Mouse (Mus musculus): ENCODE measurements around the gene Smr3a. TPM values are rescaled to one million over a fixed set of nuclear protein-coding genes. Genes with fewer than 3 reads are reported as not detected.

The Smr3a gene
- total RNA-seq (2014; rRNA removed) = not detected in 2 replicates
- 0.50 TPM in 1 of 2 replicates, not detected in the other for polyA plus RNA-seq (2015; fragmentation: Nextera tagmentation; extraction: Ambion mirVana)

GRCm38 (mm10) chr5:88002249-88002648 lies at the start of gene Smr3a:
Smr3a (plus strand) TSS chr5:88002549.
- H3K9me3 ChIP-seq (ENCODE audit: low read length) = no peaks in the 10 kb centered on the region
- TF ChIP-seq CTCF (IDR thresholded peaks at IDR 0.05; ENCODE audit: low read depth) = no peak
- H3K9ac ChIP-seq (replicated peaks; ENCODE audit: low read length) = no peak within 1 kb of the TSS
- DNase-seq (ENCODE audit: low spot score) (no peak), ATAC-seq (no peak)
- H3K4me3 ChIP-seq (ENCODE audit: low read length) = no peak within 1 kb of the TSS
- H3K4me1 ChIP-seq (ENCODE audit: insufficient read depth, low read length) = no peaks in the 10 kb centered on the region
- no peak within 1 kb of the TSS for H3K27ac ChIP-seq
- no peaks in the 10 kb centered on the region for H3K36me3 ChIP-seq (ENCODE audit: insufficient read depth, low read length)
- WGBS = 89% methylated on average over 3 of the region's 3 CpGs
- no peak within 1 kb of the TSS for H3K4me2 ChIP-seq (ENCODE audit: low read depth, low read length)
- H3K27me3 ChIP-seq (ENCODE audit: insufficient read depth, low read length) = no peaks in the 10 kb centered on the region

GRCm38 (mm10) chr5:87969201-87969600 lies 33.1 kb upstream of the Smr3a start, which contains the start of the genes 2310003L06Rik and Gm28434:
2310003L06Rik (plus strand) TSS chr5:87969459.
Gm28434 (plus strand) TSS chr5:87969517.
- no peak within 1 kb of the TSS for H3K4me3 ChIP-seq (ENCODE audit: low read length)
- no peaks in the 10 kb centered on the region for H3K27me3 ChIP-seq (ENCODE audit: insufficient read depth, low read length)
- H3K27ac ChIP-seq = no peak within 1 kb of the TSS
- H3K9me3 ChIP-seq (ENCODE audit: low read length) = no peaks in the 10 kb centered on the region
- ATAC-seq (no peak), DNase-seq (ENCODE audit: low spot score) (no peak)
- H3K4me1 ChIP-seq (ENCODE audit: insufficient read depth, low read length) = no peaks in the 10 kb centered on the region
- 58% methylated on average over 2 of the region's 2 CpGs for WGBS
- TF ChIP-seq CTCF (IDR thresholded peaks at IDR 0.05; ENCODE audit: low read depth) = no peak
- no peak within 1 kb of the TSS for H3K9ac ChIP-seq (replicated peaks; ENCODE audit: low read length)
- H3K4me2 ChIP-seq (ENCODE audit: low read depth, low read length) = no peak within 1 kb of the TSS
- H3K36me3 ChIP-seq (ENCODE audit: insufficient read depth, low read length) = no peaks in the 10 kb centered on the region

GRCm38 (mm10) chr5:87979139-87979538 lies 23.2 kb upstream of the Smr3a start, which contains the start of gene Cabs1:
Cabs1 (plus strand) TSS chr5:87979439.
- no peak within 1 kb of the TSS for H3K4me2 ChIP-seq (ENCODE audit: low read depth, low read length)
- no peak within 1 kb of the TSS for H3K27ac ChIP-seq
- 90% methylated on average over 3 of the region's 3 CpGs for WGBS
- no peak for TF ChIP-seq CTCF (IDR thresholded peaks at IDR 0.05; ENCODE audit: low read depth)
- DNase-seq (ENCODE audit: low spot score) (no peak), ATAC-seq (no peak)
- H3K27me3 ChIP-seq (ENCODE audit: insufficient read depth, low read length) = no peaks in the 10 kb centered on the region
- no peaks in the 10 kb centered on the region for H3K9me3 ChIP-seq (ENCODE audit: low read length)
- H3K9ac ChIP-seq (replicated peaks; ENCODE audit: low read length) = no peak within 1 kb of the TSS
- H3K36me3 ChIP-seq (ENCODE audit: insufficient read depth, low read length) = no peaks in the 10 kb centered on the region
- no peaks in the 10 kb centered on the region for H3K4me1 ChIP-seq (ENCODE audit: insufficient read depth, low read length)
- no peak within 1 kb of the TSS for H3K4me3 ChIP-seq (ENCODE audit: low read length)

DNA sequence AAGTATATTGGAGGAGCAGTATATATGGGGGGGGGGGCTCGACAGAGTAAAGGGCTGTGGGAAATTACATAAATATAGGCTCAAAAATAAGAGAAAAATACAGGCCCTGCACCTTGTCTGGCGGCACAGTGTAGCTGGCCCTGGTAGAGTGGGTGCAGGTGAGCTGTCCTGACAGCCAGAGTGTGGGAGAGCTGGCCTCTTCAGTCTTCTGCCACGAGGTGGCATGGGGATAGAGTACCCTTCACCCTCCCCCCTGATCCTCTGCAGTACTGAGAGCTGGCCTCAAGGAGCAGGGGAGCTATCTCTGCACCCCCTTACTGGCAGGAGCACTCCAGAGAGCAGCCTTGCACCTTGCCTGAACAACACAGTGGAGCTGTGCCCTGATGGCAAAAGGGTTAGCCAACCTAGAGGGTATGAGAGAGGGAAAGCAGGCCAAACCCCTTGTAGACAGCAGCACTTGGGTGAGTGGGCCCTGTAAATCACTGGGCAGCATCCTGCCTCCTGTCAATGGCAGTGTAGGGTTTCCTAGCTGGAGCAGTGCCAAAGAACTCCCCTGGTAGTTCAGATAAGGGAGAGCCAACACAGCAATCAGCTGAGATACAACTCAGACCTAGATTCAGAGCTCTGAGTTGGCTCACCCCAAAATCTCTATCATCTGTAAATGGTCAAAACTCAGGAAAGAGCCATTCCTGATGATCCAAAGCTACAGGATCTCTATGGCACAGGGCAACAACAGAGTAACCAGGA lies 19.7 kb upstream of the Smr3a start:
- ATAC-seq (no peak), DNase-seq (ENCODE audit: low spot score) (no peak)
- H3K9ac ChIP-seq (replicated peaks; ENCODE audit: low read length) = no peak overlapping the region
- no peak overlapping the region for H3K27ac ChIP-seq
- WGBS = 44% methylated on average over 3 of the region's 3 CpGs
- no peaks in the 10 kb centered on the region for H3K9me3 ChIP-seq (ENCODE audit: low read length)
- no peaks in the 10 kb centered on the region for H3K36me3 ChIP-seq (ENCODE audit: insufficient read depth, low read length)
- no peak for TF ChIP-seq CTCF (IDR thresholded peaks at IDR 0.05; ENCODE audit: low read depth)
- H3K27me3 ChIP-seq (ENCODE audit: insufficient read depth, low read length) = no peaks in the 10 kb centered on the region
- no peak overlapping the region for H3K4me2 ChIP-seq (ENCODE audit: low read depth, low read length)
- H3K4me3 ChIP-seq (ENCODE audit: low read length) = no peak overlapping the region
- H3K4me1 ChIP-seq (ENCODE audit: insufficient read depth, low read length) = no peaks in the 10 kb centered on the region

- ATAC-seq = no peak
- no peaks in the 10 kb centered on the region for H3K9me3 ChIP-seq (ENCODE audit: low read length)
- no peak for TF ChIP-seq CTCF (IDR thresholded peaks at IDR 0.05; ENCODE audit: low read depth)
- no peak for DNase-seq (ENCODE audit: low spot score)
- no peak overlapping the region for H3K4me3 ChIP-seq (ENCODE audit: low read length)
- no peaks in the 10 kb centered on the region for H3K4me1 ChIP-seq (ENCODE audit: insufficient read depth, low read length)
- no peaks in the 10 kb centered on the region for H3K36me3 ChIP-seq (ENCODE audit: insufficient read depth, low read length)
- H3K4me2 ChIP-seq (ENCODE audit: low read depth, low read length) = no peak overlapping the region
- H3K27me3 ChIP-seq (ENCODE audit: insufficient read depth, low read length) = no peaks in the 10 kb centered on the region
- H3K9ac ChIP-seq (replicated peaks; ENCODE audit: low read length) = no peak overlapping the region
- no peak overlapping the region for H3K27ac ChIP-seq
Observed at GRCm38 (mm10) chr5:88005241-88005640, 2.9 kb downstream of the Smr3a start.

Other genes with a start within 250 kb of the Smr3a start
- gene Csn1s2a, start 228.0 kb upstream of the Smr3a start, total RNA-seq (2014; rRNA removed) = not detected in 2 replicates
- not detected in 2 replicates for gene Csn1s2a, start 228.0 kb upstream of the Smr3a start, polyA plus RNA-seq (2015; fragmentation: Nextera tagmentation; extraction: Ambion mirVana)
- gene Csn1s2b, start 194.5 kb upstream of the Smr3a start, total RNA-seq (2014; rRNA removed) = not detected in 2 replicates
- gene Csn1s2b, start 194.5 kb upstream of the Smr3a start, polyA plus RNA-seq (2015; fragmentation: Nextera tagmentation; extraction: Ambion mirVana) = not detected in 2 replicates
- not detected in 2 replicates for gene Prr27, start 176.9 kb upstream of the Smr3a start, total RNA-seq (2014; rRNA removed)
- not detected in 2 replicates for gene Prr27, start 176.9 kb upstream of the Smr3a start, polyA plus RNA-seq (2015; fragmentation: Nextera tagmentation; extraction: Ambion mirVana)
- not detected in 2 replicates for gene Odam, start 117.5 kb upstream of the Smr3a start, total RNA-seq (2014; rRNA removed)
- not detected in 2 replicates for gene Odam, start 117.5 kb upstream of the Smr3a start, polyA plus RNA-seq (2015; fragmentation: Nextera tagmentation; extraction: Ambion mirVana)
- not detected in 2 replicates for gene Csn3, start 77.0 kb upstream of the Smr3a start, total RNA-seq (2014; rRNA removed)
- gene Csn3, start 77.0 kb upstream of the Smr3a start, polyA plus RNA-seq (2015; fragmentation: Nextera tagmentation; extraction: Ambion mirVana) = 0.20 TPM in 1 of 2 replicates, not detected in the other
- gene 2310003L06Rik, start 33.1 kb upstream of the Smr3a start, total RNA-seq (2014; rRNA removed) = not detected in 2 replicates
- not detected in 2 replicates for gene 2310003L06Rik, start 33.1 kb upstream of the Smr3a start, polyA plus RNA-seq (2015; fragmentation: Nextera tagmentation; extraction: Ambion mirVana)
- gene Gm28434, start 33.0 kb upstream of the Smr3a start, total RNA-seq (2014; rRNA removed) = not detected in 2 replicates
- 0.33 TPM in 1 of 2 replicates, not detected in the other for gene Gm28434, start 33.0 kb upstream of the Smr3a start, polyA plus RNA-seq (2015; fragmentation: Nextera tagmentation; extraction: Ambion mirVana)
- not detected in 2 replicates for gene Cabs1, start 23.1 kb upstream of the Smr3a start, total RNA-seq (2014; rRNA removed)
- gene Cabs1, start 23.1 kb upstream of the Smr3a start, polyA plus RNA-seq (2015; fragmentation: Nextera tagmentation; extraction: Ambion mirVana) = not detected in 2 replicates
- gene Smr2, start 84.0 kb downstream of the Smr3a start, total RNA-seq (2014; rRNA removed) = not detected in 2 replicates
- gene Smr2, start 84.0 kb downstream of the Smr3a start, polyA plus RNA-seq (2015; fragmentation: Nextera tagmentation; extraction: Ambion mirVana) = not detected in 2 replicates
- gene Gm11116, start 109.0 kb downstream of the Smr3a start, total RNA-seq (2014; rRNA removed) = not detected in 2 replicates
- gene Gm11116, start 109.0 kb downstream of the Smr3a start, polyA plus RNA-seq (2015; fragmentation: Nextera tagmentation; extraction: Ambion mirVana) = not detected in 2 replicates
- gene Gm11115, start 151.6 kb downstream of the Smr3a start, total RNA-seq (2014; rRNA removed) = not detected in 2 replicates
- not detected in 2 replicates for gene Gm11115, start 151.6 kb downstream of the Smr3a start, polyA plus RNA-seq (2015; fragmentation: Nextera tagmentation; extraction: Ambion mirVana)

All from hindbrain, postnatal 0 days (tissue).